Mouse (Mus musculus) cerebellum, adult 11 months (tissue): Measurements from ENCODE around the gene Gm21860.
A peak's percentile ranks its signal among the peaks of the same experiment; 100 is the strongest.
"Not testable (repeated sequence)": the region's sequence is repeated elsewhere in the genome, so short reads cannot be mapped to it uniquely, and the experiment has no call there.

Source experiments
- DNase-seq: peaks from one replicate; pipeline ENCODE4 v3.0.0; 2022

The Gm21860 gene

GRCm38 (mm10) chrY:90731593-90731955 lies 23.0 kb downstream of the Gm21860 start:
- not testable (repeated sequence) for DNase-seq

GRCm38 (mm10) chrY:90730908-90731592 lies 23.6 kb downstream of the Gm21860 start:
- DNase-seq = not testable (repeated sequence)

- DNase-seq = not testable (repeated sequence)
Observed at GRCm38 (mm10) chrY:90729816-90730303, 24.8 kb downstream of the Gm21860 start.

GRCm38 (mm10) chrY:90728905-90729256 lies 25.7 kb downstream of the Gm21860 start:
- DNase-seq = not testable (repeated sequence)

- not testable (repeated sequence) for DNase-seq
Observed at GRCm38 (mm10) chrY:90728251-90728904, 26.2 kb downstream of the Gm21860 start.

GRCm38 (mm10) chrY:90727121-90727908 lies 27.3 kb downstream of the Gm21860 start:
- DNase-seq = not testable (repeated sequence)

- DNase-seq = not testable (repeated sequence)
Observed at GRCm38 (mm10) chrY:90725701-90726451, 28.7 kb downstream of the Gm21860 start.

- DNase-seq = not testable (repeated sequence)
Observed at GRCm38 (mm10) chrY:90725166-90725565, 29.5 kb downstream of the Gm21860 start.

GRCm38 (mm10) chrY:90724014-90724709 lies 30.5 kb downstream of the Gm21860 start:
- DNase-seq = not testable (repeated sequence)

GRCm38 (mm10) chrY:90723336-90723987 lies 31.2 kb downstream of the Gm21860 start:
- DNase-seq = peak; percentile 26

GRCm38 (mm10) chrY:90720505-90720904 lies 34.1 kb downstream of the Gm21860 start:
- not testable (repeated sequence) for DNase-seq

GRCm38 (mm10) chrY:90719403-90720232 lies 35.0 kb downstream of the Gm21860 start:
- DNase-seq = not testable (repeated sequence)

GRCm38 (mm10) chrY:90718583-90719402 lies 35.8 kb downstream of the Gm21860 start:
- peak; percentile 41 for DNase-seq

GRCm38 (mm10) chrY:90718021-90718420 lies 36.6 kb downstream of the Gm21860 start:
- DNase-seq = not testable (repeated sequence)

GRCm38 (mm10) chrY:90717496-90717895 lies 37.1 kb downstream of the Gm21860 start:
- not testable (repeated sequence) for DNase-seq
